Mouse (Mus musculus): ENCODE measurements around the gene Mxra8. TPM values are rescaled to one million over a fixed set of nuclear protein-coding genes. Genes with fewer than 3 reads are reported as not detected.
A peak's percentile ranks its signal among the peaks of the same experiment; 100 is the strongest.

Mxra8 gene
- polyA plus RNA-seq, 1 experiment from 2014 or later, result 330 TPM

- peaks cover 5% of the 10 kb centered on the region; the same call in 1 of the 2 replicates for H3K4me1 ChIP-seq (ENCODE audit: insufficient read depth, low read depth, low read length)
- peak; percentile 58 for DNase-seq (ENCODE audit: low spot score)
Measured at GRCm38 (mm10) chr4:155840076-155841002, 859 bp downstream of the Mxra8 start.

GRCm38 (mm10) chr4:155841003-155841454 lies 1.5 kb downstream of the Mxra8 start:
- Histone ChIP-seq H3K4me1 (ENCODE audit: insufficient read depth, low read depth, low read length) (peaks cover 5% of the 10 kb centered on the region; the same call in 1 of the 2 replicates), H3K9me3 (ENCODE audit: low read length) (no peaks in the 10 kb centered on the region), H3K27me3 (replicated peaks; ENCODE audit: insufficient read depth, low read length) (no peaks in the 10 kb centered on the region), H3K9ac (replicated peaks; ENCODE audit: low read depth) (peak overlapping the region; percentile 56), H3K4me3 (ENCODE audit: low read depth, low read length) (peak overlapping the region; percentile 51), H3K27ac (ENCODE audit: low read length) (peak overlapping the region; percentile 90), H3K4me2 (replicated peaks; ENCODE audit: low read depth, low read length) (peak overlapping the region; percentile 97), H3K36me3 (ENCODE audit: insufficient read depth, low read length) (no peaks in the 10 kb centered on the region)
- under 1% methylated on average over 31 of the region's 32 CpGs for WGBS
- DNase-seq (ENCODE audit: low spot score), result peak; percentile 91
- TF ChIP-seq CTCF (IDR thresholded peaks at IDR 0.05), result peak; percentile 68
- TF ChIP-seq EP300 (IDR thresholded peaks at IDR 0.05), result no peak
- peak; percentile 22 for ATAC-seq

More at GRCm38 (mm10) chr4:155840076-155841002, 859 bp downstream of the Mxra8 start:
- ATAC-seq, result peak; percentile 0; the same call in 1 of the 2 replicates
- WGBS, result 16% methylated on average over 8 of the region's 8 CpGs
- Histone ChIP-seq H3K27me3 (replicated peaks; ENCODE audit: insufficient read depth, low read length) (no peaks in the 10 kb centered on the region), H3K9me3 (ENCODE audit: low read length) (no peaks in the 10 kb centered on the region), H3K4me2 (replicated peaks; ENCODE audit: low read depth, low read length) (peak overlapping the region; percentile 97), H3K27ac (ENCODE audit: low read length) (peak overlapping the region; percentile 90), H3K9ac (replicated peaks; ENCODE audit: low read depth) (peak overlapping the region; percentile 56), H3K4me3 (ENCODE audit: low read depth, low read length) (peak overlapping the region; percentile 51), H3K36me3 (ENCODE audit: insufficient read depth, low read length) (no peaks in the 10 kb centered on the region)
- no peak for TF ChIP-seq EP300 (IDR thresholded peaks at IDR 0.05)
- no peak for TF ChIP-seq CTCF (IDR thresholded peaks at IDR 0.05)

- no peak for ATAC-seq
- no peaks in the 10 kb centered on the region for H3K9me3 ChIP-seq (ENCODE audit: low read length)
- peaks cover 9% of the 10 kb centered on the region; the same call in 1 of the 2 replicates for H3K4me1 ChIP-seq (ENCODE audit: insufficient read depth, low read depth, low read length)
- H3K4me3 ChIP-seq (ENCODE audit: low read depth, low read length), result peak overlapping the region; percentile 51; the same call in 1 of the 2 replicates
- H3K27me3 ChIP-seq (replicated peaks; ENCODE audit: insufficient read depth, low read length), result no peaks in the 10 kb centered on the region
- H3K4me2 ChIP-seq (replicated peaks; ENCODE audit: low read depth, low read length), result peak overlapping the region; percentile 97
- 46% methylated on average over 38 of the region's 38 CpGs for WGBS
- DNase-seq (ENCODE audit: low spot score), result no peak
- H3K27ac ChIP-seq (ENCODE audit: low read length), result no peak overlapping the region
- TF ChIP-seq EP300 (IDR thresholded peaks at IDR 0.05), result no peak
- TF ChIP-seq CTCF (IDR thresholded peaks at IDR 0.05), result no peak
- H3K9ac ChIP-seq (replicated peaks; ENCODE audit: low read depth), result no peak overlapping the region
- H3K36me3 ChIP-seq (ENCODE audit: insufficient read depth, low read length), result no peaks in the 10 kb centered on the region
Measured at GRCm38 (mm10) chr4:155841651-155842270, 2.3 kb downstream of the Mxra8 start.

- TF ChIP-seq CTCF (IDR thresholded peaks at IDR 0.05), result no peak
- no peak for TF ChIP-seq EP300 (IDR thresholded peaks at IDR 0.05)
- WGBS, result 88% methylated on average over 5 of the region's 5 CpGs
- Histone ChIP-seq H3K27ac (ENCODE audit: low read length) (no peak overlapping the region), H3K9ac (replicated peaks; ENCODE audit: low read depth) (no peak overlapping the region), H3K36me3 (ENCODE audit: insufficient read depth, low read length) (no peaks in the 10 kb centered on the region), H3K4me1 (ENCODE audit: insufficient read depth, low read depth, low read length) (peaks cover 15% of the 10 kb centered on the region; the same call in 1 of the 2 replicates), H3K9me3 (ENCODE audit: low read length) (no peaks in the 10 kb centered on the region), H3K4me2 (replicated peaks; ENCODE audit: low read depth, low read length) (no peak overlapping the region), H3K4me3 (ENCODE audit: low read depth, low read length) (no peak overlapping the region), H3K27me3 (replicated peaks; ENCODE audit: insufficient read depth, low read length) (no peaks in the 10 kb centered on the region)
- ATAC-seq, result no peak
- no peak for DNase-seq (ENCODE audit: low spot score)
Measured at GRCm38 (mm10) chr4:155843231-155843630, 3.8 kb downstream of the Mxra8 start.

GRCm38 (mm10) chr4:155846871-155847578 lies 7.5 kb downstream of the Mxra8 start, which contains the start of gene Dvl1:
Gene Dvl1, plus strand, starts transcription at chr4:155847402.
- H3K36me3 ChIP-seq (ENCODE audit: insufficient read depth, low read length), result no peaks in the 10 kb centered on the region
- peak within 1 kb of the TSS; percentile 82 for H3K4me3 ChIP-seq (ENCODE audit: low read depth, low read length)
- H3K4me1 ChIP-seq (ENCODE audit: insufficient read depth, low read depth, low read length), result peaks cover 21% of the 10 kb centered on the region; the same call in 1 of the 2 replicates
- no peaks in the 10 kb centered on the region for H3K27me3 ChIP-seq (replicated peaks; ENCODE audit: insufficient read depth, low read length)
- H3K9ac ChIP-seq (replicated peaks; ENCODE audit: low read depth), result peak within 1 kb of the TSS; percentile 82
- H3K4me2 ChIP-seq (replicated peaks; ENCODE audit: low read depth, low read length), result peak within 1 kb of the TSS; percentile 93
- TF ChIP-seq EP300 (IDR thresholded peaks at IDR 0.05) (no peak), CTCF (IDR thresholded peaks at IDR 0.05) (peak; percentile 61)
- H3K9me3 ChIP-seq (ENCODE audit: low read length), result no peaks in the 10 kb centered on the region
- 4% methylated on average over 20 of the region's 65 CpGs for WGBS
- H3K27ac ChIP-seq (ENCODE audit: low read length), result peak within 1 kb of the TSS; percentile 77
- ATAC-seq (peak; percentile 94), DNase-seq (ENCODE audit: low spot score) (peak; percentile 90)

All from lung, postnatal 0 days (tissue).